Mouse (Mus musculus) bone marrow, adult 2 months (tissue): ENCODE data around the gene Gm17949. TPM values are rescaled to one million over a fixed set of nuclear protein-coding genes. Genes with fewer than 3 reads are reported as not detected.

Experiments
- H3K27ac ChIP-seq: fragments of 200-500 bp; 2 replicates; pipeline ENCODE4 v1.5.1; 2012; ENCODE audit warnings: low read depth, mild to moderate bottlenecking, control low read depth, inconsistent platforms, low read length; ENCODE audit not compliant: control insufficient read depth, poor library complexity, insufficient read depth
- H3K4me1 ChIP-seq: fragments of 200-500 bp; 2 replicates; pipeline ENCODE4 v1.6.1; 2011; ENCODE audit warnings: low read length; ENCODE audit not compliant: control insufficient read depth, insufficient read depth
- H3K4me3 ChIP-seq: fragments of 200-500 bp; replicated peaks from 2 replicates; pipeline ENCODE3; 2011; ENCODE audit warnings: mild to moderate bottlenecking, low read depth, low read length, control low read depth; ENCODE audit not compliant: control insufficient read depth
- CTCF ChIP-seq: fragments of 200-500 bp; IDR thresholded peaks from 2 replicates; pipeline ENCODE4 v1.5.1; 2011; ENCODE audit warnings: low read length, control low read depth; ENCODE audit not compliant: control insufficient read depth, insufficient read depth
- POLR2A ChIP-seq: fragments of 200-500 bp; IDR thresholded peaks from 2 replicates; pipeline ENCODE4 v1.6.1; 2011; ENCODE audit warnings: low read depth, mild to moderate bottlenecking, control low read depth, low read length, borderline replicate concordance; ENCODE audit not compliant: control insufficient read depth
- WGBS: fragments of 180-500 bp; shearing (Covaris S2); methylation state at CpG from one replicate; pipeline ENCODE4 v1.1.7; 2018; 5-methylcytosine and 5-hydroxymethylcytosine counted together
- polyA plus RNA-seq: library from polyadenylated mRNA; stranded (reverse); fragments of >200 nt; gene quantifications from 2 replicates; pipeline ENCODE4 v1.2.4, GENCODE M21; 2011; ENCODE audit warnings: low replicate concordance; ENCODE audit not compliant: missing spikeins, insufficient read depth, insufficient read length

Gm17949 gene
- polyA plus RNA-seq, 1 experiment, result not detected

DNA sequence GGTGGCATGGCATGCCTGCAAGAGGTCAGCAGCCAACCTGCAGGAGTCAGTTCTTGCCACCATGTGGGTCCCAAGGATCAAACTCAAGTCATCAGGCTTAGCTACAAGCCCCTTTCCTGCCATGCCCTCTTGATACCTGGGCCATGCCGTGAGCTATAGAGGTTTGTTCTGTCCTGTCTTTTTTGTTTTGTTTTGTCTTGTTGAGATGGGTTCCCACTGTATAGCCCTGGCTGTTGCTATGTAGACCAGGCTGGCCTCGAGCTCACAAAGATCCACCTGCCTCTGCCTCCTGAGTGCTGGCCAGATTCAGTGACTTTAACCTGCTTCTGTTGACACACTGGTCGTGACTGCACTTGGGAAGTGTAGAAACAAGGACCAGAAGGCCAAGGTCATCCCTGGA, 35.9 kb upstream of the Gm17949 start:
- Histone ChIP-seq H3K4me3 (no peak overlapping the region), H3K27ac (no peak overlapping the region), H3K4me1 (no peaks in the 10 kb centered on the region)
- WGBS, result 76% methylated on average over 3 of the region's 3 CpGs
- no peak for TF ChIP-seq CTCF
- TF ChIP-seq POLR2A, result no peak

DNA sequence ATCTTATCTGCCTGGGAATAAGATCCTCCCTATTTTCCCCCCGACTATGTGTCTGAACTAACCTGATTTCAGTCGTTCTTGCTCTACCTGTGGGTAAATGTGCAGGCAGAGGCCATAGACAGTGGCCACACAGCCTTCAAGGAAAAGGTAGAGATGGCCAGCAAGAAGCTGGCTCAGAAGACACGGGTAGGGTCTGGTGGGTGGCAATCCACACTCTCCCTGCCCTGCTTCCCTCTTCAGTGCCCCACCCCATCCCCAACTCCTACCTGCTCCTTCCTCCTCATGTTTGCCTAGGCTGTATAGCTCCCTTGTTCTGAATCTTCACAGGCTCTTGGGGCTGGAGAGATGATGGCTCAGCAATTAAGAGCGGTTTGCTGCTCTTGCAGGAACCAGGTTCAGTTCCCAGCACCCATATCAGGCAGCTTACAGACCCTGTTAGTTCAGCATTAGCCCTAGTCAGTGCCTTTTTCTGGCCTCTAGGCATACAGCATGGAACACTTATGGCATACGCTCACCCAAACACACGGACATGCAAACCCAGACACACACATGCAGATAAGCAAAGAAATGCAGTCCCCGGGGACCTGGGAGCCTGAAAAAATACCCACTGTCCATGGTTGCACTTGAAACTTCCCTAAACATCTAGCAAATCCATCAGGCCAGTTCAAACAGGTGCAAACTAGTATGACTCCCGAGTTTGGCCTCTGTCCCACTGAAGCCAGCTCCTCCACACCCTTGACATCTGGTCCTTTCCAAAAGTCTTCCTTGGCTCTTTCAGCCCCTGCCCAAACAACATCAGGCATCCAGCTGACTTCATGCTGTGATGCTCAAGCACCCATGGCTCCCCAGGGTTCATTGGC, 34.5 kb upstream of the Gm17949 start:
- no peak overlapping the region for H3K4me3 ChIP-seq
- WGBS, result 75% methylated on average over 8 of the region's 8 CpGs
- no peak for TF ChIP-seq CTCF
- no peak for TF ChIP-seq POLR2A
- no peak overlapping the region for H3K27ac ChIP-seq
- H3K4me1 ChIP-seq, result no peaks in the 10 kb centered on the region

DNA sequence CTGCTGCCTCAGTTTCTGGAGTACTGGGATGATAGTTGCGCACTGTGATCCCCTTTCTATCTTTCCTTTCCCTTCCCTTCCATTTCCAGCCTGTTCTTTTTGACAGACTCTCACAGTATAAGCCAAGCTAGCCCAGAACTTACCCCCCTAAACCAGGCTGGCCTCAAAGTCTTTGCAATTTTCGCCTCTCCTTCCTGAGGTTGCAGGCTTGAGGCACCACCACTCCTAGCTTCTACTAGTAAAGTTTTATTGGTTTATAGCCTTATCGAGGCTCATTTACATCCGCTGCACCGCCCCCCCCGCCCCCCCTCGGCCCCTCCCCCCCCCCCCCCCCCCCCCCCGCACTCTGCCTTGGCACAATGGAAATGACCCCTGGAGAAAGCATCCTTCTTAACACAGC, 31.7 kb upstream of the Gm17949 start:
- no peaks in the 10 kb centered on the region for H3K4me1 ChIP-seq
- WGBS, result 27% methylated on average over 6 of the region's 8 CpGs
- no peak for TF ChIP-seq POLR2A
- no peak overlapping the region for H3K4me3 ChIP-seq
- H3K27ac ChIP-seq, result no peak overlapping the region

GRCm38 (mm10) chr17:56981049-56981448, 30.2 kb upstream of the Gm17949 start:
- no peak overlapping the region for H3K27ac ChIP-seq
- TF ChIP-seq CTCF (no peak), POLR2A (no peak)
- no peak overlapping the region for H3K4me3 ChIP-seq
- no peaks in the 10 kb centered on the region for H3K4me1 ChIP-seq
- WGBS, result 77% methylated on average over 7 of the region's 7 CpGs

DNA sequence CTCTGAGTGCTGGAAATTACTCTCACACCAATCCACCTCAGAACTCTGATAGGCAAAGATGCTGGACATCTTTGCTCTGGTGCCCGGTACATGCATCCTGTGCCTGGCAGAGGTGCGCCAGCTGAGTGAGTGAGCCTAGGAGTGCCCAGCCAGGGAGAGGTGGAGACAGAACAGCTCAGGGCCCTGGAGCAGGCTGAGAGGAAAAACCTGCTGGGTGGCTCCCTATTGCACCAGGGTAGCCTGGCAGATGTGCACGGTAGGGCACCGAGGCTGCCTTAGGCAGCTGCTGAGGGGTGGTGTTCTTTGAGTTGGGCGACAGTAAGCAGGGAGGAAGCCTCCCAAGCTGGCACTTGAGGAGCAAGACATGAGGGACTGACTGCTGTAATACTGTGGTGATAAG, 29.3 kb upstream of the Gm17949 start, which contains the start of gene Acer1:
Acer1 (minus strand) TSS at position 114 of the 400 bp plus-strand sequence.
- no peak within 1 kb of the TSS for H3K27ac ChIP-seq
- 80% methylated on average over 5 of the region's 5 CpGs for WGBS
- H3K4me1 ChIP-seq, result no peaks in the 10 kb centered on the region
- TF ChIP-seq CTCF, result no peak
- TF ChIP-seq POLR2A, result no peak
- H3K4me3 ChIP-seq, result no peak within 1 kb of the TSS

GRCm38 (mm10) chr17:56984886-56985285, 26.4 kb upstream of the Gm17949 start:
- 59% methylated on average over 9 of the region's 9 CpGs for WGBS
- no peaks in the 10 kb centered on the region; the same call in 1 of the 2 replicates for H3K4me1 ChIP-seq
- TF ChIP-seq POLR2A, result no peak
- TF ChIP-seq CTCF, result no peak
- H3K27ac ChIP-seq, result no peak overlapping the region
- H3K4me3 ChIP-seq, result no peak overlapping the region

GRCm38 (mm10) chr17:56985656-56986055, 25.6 kb upstream of the Gm17949 start:
- no peak overlapping the region for H3K27ac ChIP-seq
- no peaks in the 10 kb centered on the region; the same call in 1 of the 2 replicates for H3K4me1 ChIP-seq
- TF ChIP-seq POLR2A (no peak), CTCF (no peak)
- no peak overlapping the region for H3K4me3 ChIP-seq
- WGBS, result 78% methylated on average over 3 of the region's 3 CpGs

- WGBS, result 62% methylated on average over 3 of the region's 3 CpGs
- Histone ChIP-seq H3K27ac (no peak overlapping the region), H3K4me3 (no peak overlapping the region), H3K4me1 (no peaks in the 10 kb centered on the region; the same call in 1 of the 2 replicates)
- no peak for TF ChIP-seq CTCF
Observed at GRCm38 (mm10) chr17:56986105-56986805, 25.0 kb upstream of the Gm17949 start.
